Mouse (Mus musculus) heart, embryonic 14.5 days (tissue): ENCODE results near the gene Rptor. TPM values are rescaled to one million over a fixed set of nuclear protein-coding genes. Genes with fewer than 3 reads are reported as not detected.

ENCODE experiments used
- ATAC-seq: fragments of 200-750 bp; cut with Nextera tagmentation; 2 replicates; pipeline ENCODE4 v1.8.0; 2017; ENCODE audit warnings: low read depth, moderate TSS enrichment; ENCODE audit not compliant: insufficient number of reproducible peaks, insufficient read depth, low FRiP score
- H3K27ac ChIP-seq, 2 experiments: fragments of 200-500 bp in 1 of 2; fragments of 300-500 bp in 1 of 2; sonication (generic) in 1 of 2; replicated peaks in 1 of 2; 2 replicates each; pipeline ENCODE4 v1.5.1; 2012 to 2014; ENCODE audit warnings: low read depth in 2 of 2, low read length in 2 of 2, control low read depth in 1 of 2, mild to moderate bottlenecking in 1 of 2, mixed read lengths in 1 of 2; ENCODE audit not compliant: control insufficient read depth in 1 of 2, insufficient read depth in 1 of 2
- H3K27me3 ChIP-seq: fragments of 300-500 bp; sonication (generic); 2 replicates; pipeline ENCODE4 v1.6.1; 2014; ENCODE audit warnings: mild to moderate bottlenecking, low read length, control low read depth; ENCODE audit not compliant: control insufficient read depth, insufficient read depth
- H3K36me3 ChIP-seq: fragments of 300-500 bp; sonication (generic); 2 replicates; pipeline ENCODE4 v1.6.1; 2014; ENCODE audit warnings: mild to moderate bottlenecking, control low read depth, low read length, mixed read lengths; ENCODE audit not compliant: control insufficient read depth, insufficient read depth
- H3K4me1 ChIP-seq, 2 experiments: fragments of 200-500 bp in 1 of 2; fragments of 300-500 bp in 1 of 2; sonication (generic) in 1 of 2; 2 replicates each; pipeline ENCODE4 v1.6.1; 2012 to 2014; ENCODE audit warnings: low read length in 2 of 2, control low read depth in 1 of 2, mixed read lengths in 1 of 2; ENCODE audit not compliant: control insufficient read depth in 2 of 2, insufficient read depth in 2 of 2
- H3K4me2 ChIP-seq: fragments of 300-500 bp; sonication (generic); 2 replicates; pipeline ENCODE4 v1.6.1; 2014; ENCODE audit warnings: mild to moderate bottlenecking, low read length
- H3K4me3 ChIP-seq, 2 experiments: fragments of 200-500 bp in 1 of 2; fragments of 300-500 bp in 1 of 2; sonication (generic) in 1 of 2; 2 replicates each; pipeline ENCODE4 v1.5.1; 2012 to 2014; ENCODE audit warnings: low read length in 2 of 2, mild to moderate bottlenecking in 2 of 2, control low read depth in 1 of 2, low read depth in 1 of 2, moderate library complexity in 1 of 2; ENCODE audit not compliant: control insufficient read depth in 1 of 2, insufficient read depth in 1 of 2
- H3K9ac ChIP-seq: fragments of 300-500 bp; sonication (generic); 2 replicates; pipeline ENCODE4 v1.6.1; 2014; ENCODE audit warnings: mild to moderate bottlenecking, low read length
- H3K9me3 ChIP-seq: fragments of 300-500 bp; sonication (generic); 2 replicates; pipeline ENCODE4 v1.6.1; 2016; ENCODE audit warnings: low read length, control low read depth; ENCODE audit not compliant: control insufficient read depth
- WGBS: fragments of 180-500 bp; shearing (Covaris S2); extraction: QIAGEN DNeasy Blood & Tissue Kit; methylation state at CpG from one replicate; pipeline ENCODE4 v1.1.7; 2014; 5-methylcytosine and 5-hydroxymethylcytosine counted together
- polyA plus RNA-seq: library from polyadenylated mRNA; unstranded; fragments of >200 nt; fragmentation: Nextera tagmentation; extraction: Ambion mirVana; gene quantifications from 2 replicates; pipeline ENCODE4 v1.2.1, GENCODE M21; 2014

The Rptor gene
- polyA plus RNA-seq, 1 experiment from 2014 or later: 11.2 TPM

DNA sequence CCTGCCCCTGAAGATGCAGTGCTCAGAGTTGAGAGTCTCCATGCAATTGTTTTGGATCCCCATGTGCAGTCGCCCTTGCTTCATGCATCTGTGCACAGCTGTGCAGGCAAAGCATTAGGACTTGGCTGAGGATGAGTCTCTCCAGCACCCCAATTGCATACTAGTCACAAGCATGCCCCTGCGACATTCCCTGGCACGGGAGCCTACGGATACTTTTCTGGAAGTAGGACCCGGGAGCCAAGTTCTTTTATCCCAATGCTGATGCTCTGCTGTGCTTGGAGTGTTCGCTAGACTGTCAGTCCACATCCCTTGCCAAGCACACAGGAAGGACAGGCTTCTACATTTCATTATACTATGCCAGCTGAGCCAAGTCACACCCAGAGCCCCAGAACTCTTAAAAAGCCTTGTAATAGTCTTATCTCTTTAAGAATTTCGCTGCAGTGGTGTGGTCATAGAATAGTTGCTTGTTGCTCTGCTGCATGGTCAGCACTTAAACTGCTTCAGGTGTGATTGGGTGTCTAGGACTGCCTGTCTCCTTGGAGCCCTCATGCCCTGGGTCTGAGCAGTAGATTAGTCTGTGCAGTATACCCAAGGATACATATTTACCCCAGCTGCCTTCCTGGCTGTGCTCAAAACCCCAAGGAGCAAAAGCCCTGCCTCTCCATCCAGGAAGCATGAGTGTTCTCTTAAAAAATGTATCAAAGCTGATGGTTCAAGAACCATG lies 183.1 kb downstream of the Rptor start:
- H3K27ac ChIP-seq: no peak overlapping the region
- no peaks in the 10 kb centered on the region for H3K9me3 ChIP-seq
- no peak overlapping the region for H3K4me2 ChIP-seq
- no peaks in the 10 kb centered on the region for H3K27me3 ChIP-seq
- H3K9ac ChIP-seq: no peak overlapping the region
- peaks cover 5 to 12% of the 10 kb centered on the region in 2 experiments for H3K4me1 ChIP-seq
- WGBS: 87% methylated on average over 7 of the region's 7 CpGs
- no peak for ATAC-seq
- no peak overlapping the region for H3K4me3 ChIP-seq
- H3K36me3 ChIP-seq: peaks cover 9% of the 10 kb centered on the region; the same call in 1 of the 2 replicates

DNA sequence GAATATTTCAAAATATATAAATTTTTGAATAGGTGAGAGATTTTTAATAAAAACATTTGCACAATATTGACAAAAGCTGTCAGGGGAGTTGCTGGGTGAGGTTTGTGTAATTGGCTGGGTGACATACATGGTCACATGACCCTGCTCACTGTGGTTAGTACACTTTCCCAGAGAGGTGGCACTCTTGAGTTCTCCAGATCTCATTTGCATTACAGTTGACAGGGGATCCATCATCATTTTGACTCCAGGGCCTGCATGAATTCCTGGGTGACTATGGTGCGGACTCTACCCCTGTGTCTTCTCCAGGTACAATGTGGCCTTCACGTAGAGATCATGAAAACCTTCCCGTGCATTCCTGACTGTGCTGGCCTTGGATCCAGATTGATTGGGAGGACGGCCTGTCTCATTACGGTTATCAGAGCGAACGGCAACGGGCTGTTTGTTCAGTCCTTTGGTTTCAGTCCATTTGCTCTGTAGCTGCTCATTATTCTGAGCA lies 183.7 kb downstream of the Rptor start:
- Histone ChIP-seq H3K27ac (no peak overlapping the region), H3K36me3 (peaks cover 3% of the 10 kb centered on the region; the same call in 1 of the 2 replicates), H3K4me1 (peaks cover 5 to 12% of the 10 kb centered on the region in 2 experiments), H3K9ac (no peak overlapping the region), H3K4me2 (no peak overlapping the region), H3K27me3 (no peaks in the 10 kb centered on the region), H3K9me3 (no peaks in the 10 kb centered on the region), H3K4me3 (no peak overlapping the region)
- WGBS: 89% methylated on average over 8 of the region's 8 CpGs
- no peak for ATAC-seq

DNA sequence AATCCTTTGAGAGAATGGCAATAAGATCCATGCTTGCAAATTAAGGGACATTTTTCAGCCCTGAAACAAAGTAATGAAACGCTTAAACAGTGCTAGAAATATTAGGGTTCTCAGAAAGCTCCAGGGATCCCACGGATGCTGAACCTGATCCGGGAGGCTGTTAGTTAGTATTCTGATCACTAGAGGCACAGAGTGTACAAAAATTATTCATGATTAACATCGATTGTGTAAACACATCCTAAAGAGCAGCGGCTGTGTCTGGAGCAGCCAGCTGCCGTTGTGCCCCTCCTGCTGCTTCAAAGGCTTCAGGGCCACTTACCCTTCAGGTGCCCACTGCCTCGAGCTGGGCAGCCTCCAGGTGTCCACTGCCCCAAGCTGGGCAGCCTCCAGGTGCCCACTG lies 185.8 kb downstream of the Rptor start:
- WGBS: 88% methylated on average over 7 of the region's 7 CpGs
- no peak overlapping the region for H3K4me3 ChIP-seq
- no peaks in the 10 kb centered on the region for H3K27me3 ChIP-seq
- no peak overlapping the region for H3K9ac ChIP-seq
- no peak overlapping the region for H3K27ac ChIP-seq
- H3K9me3 ChIP-seq: no peaks in the 10 kb centered on the region
- H3K36me3 ChIP-seq: no peaks in the 10 kb centered on the region
- no peak overlapping the region for H3K4me2 ChIP-seq
- ATAC-seq: no peak
- H3K4me1 ChIP-seq: peaks cover 5 to 12% of the 10 kb centered on the region in 2 experiments

DNA sequence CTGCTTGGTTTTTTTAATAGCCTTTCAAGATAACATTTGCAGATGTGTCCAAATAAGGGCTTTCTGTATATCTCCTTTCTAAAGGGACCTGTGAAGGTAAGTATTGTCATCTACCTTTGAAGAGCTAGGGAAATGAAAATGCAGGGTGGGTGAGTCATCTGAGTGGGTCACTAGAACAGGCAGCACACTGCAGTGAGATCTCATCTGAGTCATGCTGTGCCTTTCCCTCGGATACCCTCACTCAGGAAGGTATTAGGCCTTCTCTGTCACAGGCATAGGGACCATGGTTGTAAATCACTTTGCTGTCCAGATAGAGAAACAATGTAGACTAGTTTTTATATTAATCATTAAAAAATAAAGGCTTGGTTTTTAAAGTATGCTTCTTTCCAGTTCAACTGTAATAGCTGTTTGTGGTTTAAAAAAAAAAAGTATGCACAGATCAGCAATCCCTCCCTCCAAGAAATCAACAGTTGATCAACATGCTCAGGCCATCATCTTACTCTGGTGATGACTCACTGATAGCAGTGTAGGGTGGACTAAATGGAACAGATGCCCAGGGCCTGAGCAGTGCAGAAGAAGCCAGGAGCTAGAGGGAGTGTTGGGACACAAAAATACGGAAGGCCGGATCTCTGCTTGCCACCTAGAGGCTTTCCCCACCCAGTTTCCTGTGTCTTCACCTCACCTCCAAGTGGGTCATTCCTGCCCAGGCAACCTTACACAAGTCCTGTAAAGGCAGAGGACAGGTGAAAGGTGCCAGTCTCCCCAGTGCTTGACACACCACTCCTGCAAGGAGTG lies 186.4 kb downstream of the Rptor start:
- H3K4me2 ChIP-seq: no peak overlapping the region
- no peaks in the 10 kb centered on the region for H3K9me3 ChIP-seq
- no peak overlapping the region for H3K9ac ChIP-seq
- no peak overlapping the region for H3K4me3 ChIP-seq
- no peak overlapping the region for H3K27ac ChIP-seq
- 61% methylated on average over 3 of the region's 3 CpGs for WGBS
- no peaks in the 10 kb centered on the region for H3K27me3 ChIP-seq
- ATAC-seq: no peak
- H3K4me1 ChIP-seq: peaks cover 5 to 12% of the 10 kb centered on the region in 2 experiments
- no peaks in the 10 kb centered on the region for H3K36me3 ChIP-seq

DNA sequence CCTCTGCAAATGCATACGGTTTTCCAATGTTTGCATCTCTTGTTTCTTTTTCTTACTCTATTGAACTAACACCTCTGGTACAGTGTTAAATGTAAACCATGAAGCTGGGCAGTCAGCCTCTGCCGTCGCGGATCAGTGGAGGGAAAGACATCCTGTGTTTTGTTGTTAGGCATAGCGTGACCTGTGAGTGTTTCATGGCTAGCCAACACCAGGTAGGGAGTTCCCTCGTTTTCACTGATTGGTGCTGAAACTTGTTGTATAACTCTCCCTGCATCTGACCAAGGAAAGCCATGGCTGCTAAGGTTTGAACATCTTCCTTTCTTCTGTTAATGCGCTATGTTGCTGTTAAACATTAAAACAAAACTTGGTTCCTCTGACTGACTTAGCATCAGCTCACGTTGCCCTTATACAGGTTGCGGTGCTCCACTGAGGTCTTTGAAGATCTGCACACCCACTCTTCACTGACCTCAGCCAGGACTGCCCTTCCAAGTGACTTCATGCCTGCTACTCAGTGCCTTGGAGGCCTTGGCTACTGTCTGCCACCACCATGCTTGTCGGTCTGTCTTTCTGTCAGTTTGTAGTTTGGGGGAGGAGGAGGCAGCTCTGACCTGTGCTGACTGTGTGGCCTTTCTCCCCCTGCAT lies 189.3 kb downstream of the Rptor start:
- Histone ChIP-seq H3K27me3 (no peaks in the 10 kb centered on the region), H3K4me3 (no peak overlapping the region), H3K27ac (no peak overlapping the region), H3K36me3 (no peaks in the 10 kb centered on the region), H3K4me2 (no peak overlapping the region), H3K9ac (no peak overlapping the region), H3K9me3 (no peaks in the 10 kb centered on the region), H3K4me1 (peaks cover 8 to 10% of the 10 kb centered on the region in 2 experiments)
- no peak for ATAC-seq
- 85% methylated on average over 10 of the region's 10 CpGs for WGBS

DNA sequence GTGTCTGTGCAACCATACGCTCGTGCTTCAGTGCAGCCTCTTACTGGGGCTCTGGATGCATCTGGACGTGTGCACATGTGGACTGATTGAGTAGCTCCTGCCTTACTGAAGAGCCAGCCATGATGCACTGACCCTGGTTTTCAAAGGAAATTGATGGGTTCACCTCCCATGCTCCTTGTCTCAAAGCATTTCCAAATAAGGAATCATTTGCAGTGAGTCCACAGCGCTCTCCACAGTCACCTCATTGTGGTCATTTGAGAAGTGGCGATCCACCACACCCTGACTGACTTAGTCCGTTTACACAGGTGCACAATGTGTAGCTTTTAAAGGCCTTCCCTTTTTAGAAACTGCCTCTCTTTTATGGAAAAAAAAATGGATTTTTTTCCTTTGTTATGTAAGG lies 190.7 kb downstream of the Rptor start:
- Histone ChIP-seq H3K27ac (no peak overlapping the region), H3K36me3 (no peaks in the 10 kb centered on the region), H3K4me2 (no peak overlapping the region), H3K27me3 (no peaks in the 10 kb centered on the region), H3K4me1 (peaks cover 8 to 10% of the 10 kb centered on the region in 2 experiments), H3K9ac (no peak overlapping the region), H3K9me3 (no peaks in the 10 kb centered on the region), H3K4me3 (no peak overlapping the region)
- no peak for ATAC-seq
- WGBS: 62% methylated on average over 6 of the region's 6 CpGs

DNA sequence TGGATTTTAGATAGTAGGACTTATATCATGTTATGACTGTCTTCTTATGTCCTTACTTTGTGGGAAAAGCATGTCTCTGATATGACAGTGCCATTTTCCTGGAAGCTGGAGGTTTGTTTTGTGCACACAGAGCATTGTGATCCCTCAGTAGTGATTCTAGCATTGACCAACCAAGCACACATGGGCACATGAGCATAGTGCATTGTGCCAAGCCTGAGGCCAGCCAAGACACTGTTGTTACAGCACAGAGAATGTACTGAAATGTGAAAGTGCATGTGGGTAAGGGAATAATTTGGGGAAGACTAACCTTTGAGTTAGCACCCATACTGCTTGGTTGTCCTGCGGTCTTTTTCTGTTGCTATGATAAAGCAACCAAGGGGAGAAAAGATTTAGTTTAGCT lies 191.3 kb downstream of the Rptor start:
- Histone ChIP-seq H3K4me2 (no peak overlapping the region), H3K4me1 (peaks cover 8 to 10% of the 10 kb centered on the region in 2 experiments), H3K27ac (no peak overlapping the region), H3K9me3 (no peaks in the 10 kb centered on the region), H3K27me3 (no peaks in the 10 kb centered on the region), H3K36me3 (0 out of 2 replicates have a peak, but pooled peaks cover 5% of the 10 kb centered on the region), H3K9ac (no peak overlapping the region), H3K4me3 (no peak overlapping the region)
- ATAC-seq: no peak
- 88% methylated on average over 1 of the region's 1 CpGs for WGBS
